Mouse (Mus musculus) midbrain, embryonic 12.5 days (tissue): ENCODE data around the gene Krt7. TPM values are rescaled to one million over a fixed set of nuclear protein-coding genes. Genes with fewer than 3 reads are reported as not detected.

Experiments
- microRNA counts: library from miRNA; unstranded; fragments of <30 nt; microRNA quantifications from one replicate; lab custom pipeline; 2017
- microRNA-seq: library from miRNA; unstranded; fragments of <30 nt; microRNA quantifications from one replicate; pipeline ENCODE4, GENCODE M21; 2017
- polyA plus RNA-seq: library from polyadenylated mRNA; unstranded; fragments of >200 nt; fragmentation: Nextera tagmentation; extraction: Ambion mirVana; gene quantifications from 2 replicates; pipeline ENCODE4 v1.2.1, GENCODE M21; 2016

Gene Krt7
- polyA plus RNA-seq, 1 experiment from 2014 or later = 6.3 TPM

MicroRNA genes within 50 kb of the gene (microRNA counts, 519-probe panel; counts per million panel counts)
- microRNA mmu-miR-1941-3p (lab: Ali Mortazavi, UCI) (not detected), microRNA mmu-miR-1941-5p (lab: Ali Mortazavi, UCI) (not detected)

Small RNA genes lying within 50 kb of the gene (microRNA-seq; reads per million reads assigned to microRNA genes)
- gene Mir1941 = 0.70 reads per million

Other genes starting within 250 kb of the Krt7 start
- gene Acvr1b, start 237.0 kb upstream of the Krt7 start, polyA plus RNA-seq = 12.6 and 14.8 TPM in 2 replicates
- gene Grasp, start 186.9 kb upstream of the Krt7 start, polyA plus RNA-seq = 5.5 and 5.9 TPM in 2 replicates
- gene Nr4a1, start 156.8 kb upstream of the Krt7 start, polyA plus RNA-seq = 3.4 and 4.0 TPM in 2 replicates
- 63.9 and 68.1 TPM in 2 replicates for gene Atg101, start 126.8 kb upstream of the Krt7 start, polyA plus RNA-seq
- 0.15 TPM in 1 of 2 replicates, not detected in the other for gene 6030408B16Rik, start 117.8 kb upstream of the Krt7 start, polyA plus RNA-seq
- gene Krt80, start 40.9 kb upstream of the Krt7 start, polyA plus RNA-seq = 0.14 and 0.18 TPM in 2 replicates
- gene Krt87, start 27.8 kb downstream of the Krt7 start, polyA plus RNA-seq = 0.15 and 0.22 TPM in 2 replicates
- gene Krt88, start 36.7 kb downstream of the Krt7 start, polyA plus RNA-seq = not detected in 2 replicates
- not detected in 2 replicates for gene Krt81, start 52.7 kb downstream of the Krt7 start, polyA plus RNA-seq
- not detected in 2 replicates for gene Krt86, start 62.4 kb downstream of the Krt7 start, polyA plus RNA-seq
- not detected in 2 replicates for gene Krt83, start 80.5 kb downstream of the Krt7 start, polyA plus RNA-seq
- not detected in 2 replicates for gene Gm49425, start 106.2 kb downstream of the Krt7 start, polyA plus RNA-seq
- not detected in 2 replicates for gene Krt84, start 121.8 kb downstream of the Krt7 start, polyA plus RNA-seq
- gene Krt82, start 139.6 kb downstream of the Krt7 start, polyA plus RNA-seq = not detected in 2 replicates
- gene Krt90, start 151.9 kb downstream of the Krt7 start, polyA plus RNA-seq = 0.09 and 0.31 TPM in 2 replicates
- gene Krt75, start 162.9 kb downstream of the Krt7 start, polyA plus RNA-seq = not detected in 2 replicates
- not detected in 2 replicates for gene Gm5414, start 217.1 kb downstream of the Krt7 start, polyA plus RNA-seq
- not detected in 2 replicates for gene Gm5478, start 236.3 kb downstream of the Krt7 start, polyA plus RNA-seq